Mouse (Mus musculus) kidney, adult 8-10 months (tissue): Measurements from ENCODE around the gene 2310057J18Rik.
"Not testable (repeated sequence)": the region's sequence is repeated elsewhere in the genome, so short reads cannot be mapped to it uniquely, and the experiment has no call there.

Experiments used
- DNase-seq, 2 experiments: peaks; one replicate each; pipeline ENCODE4 v3.0.0; 2022

2310057J18Rik gene

DNA sequence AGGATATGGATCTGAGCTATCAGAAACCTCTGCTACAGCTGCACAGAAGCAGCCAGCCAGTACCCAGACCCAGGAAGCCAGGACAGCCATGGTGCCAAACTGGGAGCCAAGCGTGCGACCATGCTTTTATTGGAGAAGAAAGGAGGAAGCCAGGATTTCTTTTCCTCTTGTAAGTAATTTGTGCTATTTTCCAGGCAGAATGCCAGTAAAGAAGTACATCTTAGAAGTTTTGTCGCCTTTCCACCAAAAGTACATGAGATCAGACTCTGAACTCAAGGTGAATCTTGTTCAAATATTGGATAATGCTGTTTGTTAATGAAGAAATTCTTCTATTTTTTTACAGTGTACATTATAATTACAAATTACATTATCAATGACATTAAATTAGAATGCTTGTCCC is at the start of gene 2310057J18Rik:
Gene 2310057J18Rik (minus strand): TSS at position 101 of the 400 bp plus-strand sequence.
- no peak for DNase-seq

DNA sequence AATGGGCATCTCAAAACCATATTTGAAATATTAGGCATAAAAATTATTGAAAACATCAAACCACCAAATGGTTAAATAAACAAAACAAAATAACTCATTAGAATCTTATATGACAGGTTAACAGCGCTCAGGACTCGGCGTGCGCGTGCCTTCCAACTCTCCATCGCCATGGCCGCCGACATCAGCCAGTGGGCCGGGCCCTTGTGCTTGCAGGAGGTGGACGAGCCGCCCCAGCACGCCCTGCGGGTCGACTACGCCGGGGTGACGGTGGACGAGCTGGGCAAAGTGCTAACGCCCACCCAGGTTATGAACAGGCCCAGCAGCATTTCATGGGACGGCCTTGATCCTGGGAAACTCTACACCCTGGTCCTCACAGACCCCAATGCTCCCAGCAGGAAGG is 43.9 kb upstream of the 2310057J18Rik start:
- DNase-seq, result not testable (repeated sequence)

DNA sequence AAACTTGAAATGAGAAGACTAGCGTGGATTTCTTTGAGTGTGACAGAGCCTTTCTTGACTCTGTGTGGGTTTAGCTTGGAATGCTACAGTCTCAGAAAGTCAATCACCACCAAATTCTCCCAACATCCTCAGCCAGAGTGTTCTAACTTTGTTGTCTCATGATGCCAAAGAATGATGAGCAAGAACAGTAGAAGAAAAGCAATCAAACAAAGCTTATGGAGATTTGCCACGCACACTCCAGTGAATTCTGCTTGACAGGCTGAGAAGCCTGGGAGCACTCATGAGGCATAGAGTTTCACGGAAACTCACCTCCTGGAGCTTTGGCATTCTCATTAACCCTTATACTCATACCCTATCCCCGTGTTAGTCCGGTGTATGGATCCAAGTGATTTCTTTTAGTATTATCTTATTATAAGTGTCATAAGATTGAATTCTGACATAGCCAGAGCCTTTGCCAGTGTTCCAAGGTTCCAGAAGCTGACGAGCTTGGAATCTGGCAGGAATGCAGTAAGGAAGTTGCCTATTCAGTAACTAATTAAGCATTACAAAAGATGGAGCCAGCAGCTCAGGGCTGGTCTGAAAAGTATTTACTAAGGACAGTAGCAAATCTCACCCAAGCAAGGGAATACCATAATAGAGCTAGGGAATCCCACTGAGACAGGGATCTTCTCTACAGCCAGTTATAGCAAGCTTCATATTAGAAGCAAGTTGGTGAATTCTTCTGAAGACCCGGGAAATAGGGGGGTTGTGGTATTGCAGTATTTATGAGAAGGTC is 33.6 kb upstream of the 2310057J18Rik start:
- DNase-seq, result peak in 1 of 2 experiments; percentile 1

DNA sequence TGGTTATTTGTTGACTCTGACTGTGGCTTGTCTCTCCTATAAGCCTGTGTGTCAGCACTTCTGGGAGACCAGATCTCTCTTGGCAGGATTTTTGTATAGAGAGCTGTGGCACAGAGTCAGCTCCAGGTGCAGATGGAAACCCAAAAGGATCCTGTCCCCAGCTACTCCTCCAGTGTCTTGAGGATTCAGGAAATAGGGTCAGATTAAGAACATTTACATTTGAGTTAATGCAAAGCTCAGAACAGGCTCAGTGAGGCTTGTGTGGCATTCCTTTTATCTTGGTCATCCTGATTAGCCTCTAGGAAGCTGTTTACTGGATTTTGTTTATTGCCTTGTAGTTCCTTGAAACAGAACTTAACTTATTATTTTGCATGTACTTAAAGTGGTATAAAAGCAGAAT is 11.7 kb upstream of the 2310057J18Rik start:
- DNase-seq, result no peak

DNA sequence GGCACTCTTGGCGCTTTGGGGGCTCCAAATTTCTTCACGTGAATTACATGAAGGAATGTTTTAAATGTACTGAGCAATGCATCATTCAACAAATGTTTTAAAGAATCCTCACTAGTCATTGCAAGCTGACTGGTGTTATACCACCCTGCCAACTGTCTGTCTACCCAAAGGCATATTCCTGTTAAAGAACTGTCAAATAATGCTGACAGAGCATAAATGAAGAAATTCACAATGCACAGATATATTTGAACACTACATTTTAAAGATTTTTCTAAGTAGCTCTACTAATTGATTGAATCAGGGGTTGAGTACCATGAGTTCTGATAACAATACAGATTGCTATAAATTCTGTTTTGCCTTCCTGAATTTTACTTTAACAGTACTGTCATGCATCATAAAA is 2.9 kb upstream of the 2310057J18Rik start:
- no peak for DNase-seq

DNA sequence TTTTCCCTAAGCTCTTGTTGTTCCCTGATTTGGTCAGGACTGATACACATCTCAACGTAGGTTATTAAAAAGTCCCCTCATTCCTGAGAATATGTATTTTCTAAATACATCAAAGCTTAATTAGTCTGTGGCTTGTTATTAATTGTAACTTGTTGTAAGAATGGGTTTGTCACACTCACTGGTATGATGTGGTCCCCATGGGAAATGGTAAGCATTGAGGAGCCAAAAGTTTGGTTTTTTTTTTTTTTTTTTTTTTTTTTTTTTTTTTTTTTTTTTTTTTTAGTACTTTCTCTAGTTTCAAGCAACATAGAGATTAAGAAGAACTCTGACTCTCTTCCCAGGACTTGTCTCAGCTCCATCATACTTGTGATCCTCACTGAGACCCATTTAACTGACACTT is 17.9 kb downstream of the 2310057J18Rik start:
- DNase-seq, result no peak

DNA sequence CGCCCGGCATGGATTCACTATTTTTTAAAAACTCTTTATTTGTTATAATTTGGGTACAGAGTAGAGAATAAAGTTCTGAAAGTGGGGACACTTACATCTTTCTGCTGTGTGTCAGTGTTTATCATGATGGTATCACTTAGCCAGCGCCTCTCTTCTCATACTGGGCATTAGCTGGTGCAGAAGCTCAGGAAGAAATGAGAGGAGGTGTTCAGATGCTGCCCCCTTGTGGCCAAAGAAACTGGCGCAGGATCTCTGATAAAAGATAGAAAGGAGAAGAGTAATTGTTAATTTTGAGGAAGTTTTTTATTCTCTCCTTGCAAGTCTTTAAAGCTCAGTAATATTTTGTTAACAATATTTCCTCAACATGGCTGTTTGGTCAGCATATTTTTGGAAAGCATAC is 31.0 kb downstream of the 2310057J18Rik start:
- peak; percentile 3 to 65 for DNase-seq

DNA sequence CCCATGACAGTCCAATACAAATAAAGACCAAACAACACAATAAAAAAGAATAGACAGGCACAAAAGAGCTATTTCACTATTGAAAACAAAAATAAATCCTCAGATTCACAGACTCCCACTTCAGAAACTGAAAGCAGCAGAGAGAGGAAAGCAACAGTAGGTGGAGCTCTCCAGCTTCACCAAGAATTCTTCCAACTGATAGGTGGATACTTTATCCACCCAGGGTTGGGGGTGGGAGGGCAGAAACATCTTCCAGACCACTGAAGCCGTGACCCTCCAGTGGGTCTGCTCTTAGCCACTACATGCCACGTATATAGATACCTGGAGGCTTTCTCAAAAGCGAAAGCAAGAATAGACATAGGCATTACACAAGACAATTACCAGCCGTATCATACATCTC is 31.6 kb downstream of the 2310057J18Rik start:
- DNase-seq, result no peak
